Mouse (Mus musculus) cerebellum, adult 18-20 months (tissue): ENCODE data around the gene Mospd3.

ENCODE experiments used
- DNase-seq, 2 experiments: peaks; one replicate each; pipeline ENCODE4 v3.0.0; 2021

Gene Mospd3

GRCm38 (mm10) chr5:137600619-137601364, at the start of gene Mospd3:
Gene Mospd3, minus strand, starts transcription at chr5:137601058.
- peak; percentile 95 to 96 for DNase-seq

GRCm38 (mm10) chr5:137649669-137650571, 49.1 kb upstream of the Mospd3 start:
- no peak for DNase-seq

GRCm38 (mm10) chr5:137649251-137649650, 48.4 kb upstream of the Mospd3 start:
- no peak for DNase-seq

- DNase-seq: no peak
These were observed 47.2 kb upstream of the Mospd3 start for GRCm38 (mm10) chr5:137647827-137648601.

GRCm38 (mm10) chr5:137645652-137646091, 44.8 kb upstream of the Mospd3 start, which contains the start of gene Irs3:
Gene Irs3, minus strand, starts transcription at chr5:137645714.
- no peak for DNase-seq

GRCm38 (mm10) chr5:137645091-137645651, 44.3 kb upstream of the Mospd3 start:
- no peak for DNase-seq

- DNase-seq: no peak
These were observed 43.6 kb upstream of the Mospd3 start for GRCm38 (mm10) chr5:137644484-137644883.

GRCm38 (mm10) chr5:137642886-137643285, 42.0 kb upstream of the Mospd3 start:
- no peak for DNase-seq

- no peak for DNase-seq
These were observed 40.2 kb upstream of the Mospd3 start, which contains the start of gene Sap25 for GRCm38 (mm10) chr5:137641054-137641453. Gene Sap25, plus strand, starts transcription at chr5:137641334.

GRCm38 (mm10) chr5:137639472-137639871, 38.6 kb upstream of the Mospd3 start:
- DNase-seq: no peak

GRCm38 (mm10) chr5:137633397-137634084, 32.7 kb upstream of the Mospd3 start:
- DNase-seq: no peak

GRCm38 (mm10) chr5:137631591-137631990, 30.7 kb upstream of the Mospd3 start:
- DNase-seq: no peak

- DNase-seq: no peak
These were observed 30.3 kb upstream of the Mospd3 start for GRCm38 (mm10) chr5:137631171-137631570.

- DNase-seq: no peak
These were observed 29.7 kb upstream of the Mospd3 start for GRCm38 (mm10) chr5:137630602-137631001.

- no peak for DNase-seq
These were observed 29.2 kb upstream of the Mospd3 start for GRCm38 (mm10) chr5:137629906-137630545.

GRCm38 (mm10) chr5:137629306-137629721, 28.5 kb upstream of the Mospd3 start:
- no peak for DNase-seq

GRCm38 (mm10) chr5:137628498-137629305, 27.8 kb upstream of the Mospd3 start, which contains the start of the genes Fbxo24, Lrch4 and Gm20605:
Gene Fbxo24, minus strand, starts transcription at chr5:137629002.
Gene Lrch4, plus strand, starts transcription at chr5:137629121.
Gene Gm20605, plus strand, starts transcription at chr5:137629175.
- peak; percentile 97 to 100 for DNase-seq

- DNase-seq: peak in 1 of 2 experiments; percentile 25
These were observed 27.1 kb upstream of the Mospd3 start for GRCm38 (mm10) chr5:137627991-137628390.

GRCm38 (mm10) chr5:137623937-137624530, 23.2 kb upstream of the Mospd3 start:
- DNase-seq: no peak

GRCm38 (mm10) chr5:137615347-137615746, 14.5 kb upstream of the Mospd3 start:
- DNase-seq: no peak
